Mouse (Mus musculus) ZHBTc4 (cell line): Measurements from ENCODE around the gene Unk.
A peak's percentile ranks its signal among the peaks of the same experiment; 100 is the strongest.

Experiments
- DNase-seq: peaks from one replicate; pipeline ENCODE4 v3.0.0-alpha.2; 2011; ENCODE audit warnings: low read depth, low spot score

Unk gene

DNA sequence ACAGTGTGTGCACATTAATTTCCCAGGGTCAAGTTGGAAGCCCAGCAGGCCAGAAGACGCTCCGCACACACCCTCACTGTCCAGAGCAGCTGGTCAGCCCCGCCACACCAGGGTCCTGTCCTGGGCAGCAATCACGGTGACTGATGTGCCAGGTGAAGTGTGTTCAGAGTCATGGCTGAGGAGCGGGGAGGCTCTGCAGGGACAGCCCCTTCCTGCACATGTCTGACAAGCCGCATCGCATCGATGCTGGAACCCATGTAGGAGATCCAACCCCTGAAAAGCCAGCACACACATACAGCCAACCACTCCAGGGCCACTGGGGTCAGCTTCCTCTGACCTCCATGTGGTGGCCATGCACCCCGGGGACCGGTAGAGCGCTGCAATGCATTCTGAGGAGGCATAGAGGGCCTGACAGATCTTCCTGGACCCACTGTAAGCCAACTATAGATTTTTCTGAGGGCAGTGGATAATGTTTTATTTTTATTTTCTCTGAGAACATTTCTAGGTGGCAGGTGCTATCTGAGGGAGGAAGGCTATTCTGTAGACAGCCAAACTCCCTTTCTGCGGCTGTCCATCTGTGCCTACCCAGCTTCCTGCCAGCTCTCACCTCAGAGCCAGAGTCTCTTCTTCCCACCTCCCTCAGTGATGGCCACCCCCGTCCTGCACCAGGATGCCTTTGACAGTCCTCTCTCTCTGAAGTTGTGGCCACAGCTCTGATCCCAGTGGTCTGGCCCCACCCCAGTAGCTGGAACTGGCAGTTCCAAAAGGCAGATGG is 31.7 kb downstream of the Unk start:
- no peak for DNase-seq

GRCm38 (mm10) chr11:116062521-116062920 is 32.4 kb downstream of the Unk start:
- no peak for DNase-seq

DNA sequence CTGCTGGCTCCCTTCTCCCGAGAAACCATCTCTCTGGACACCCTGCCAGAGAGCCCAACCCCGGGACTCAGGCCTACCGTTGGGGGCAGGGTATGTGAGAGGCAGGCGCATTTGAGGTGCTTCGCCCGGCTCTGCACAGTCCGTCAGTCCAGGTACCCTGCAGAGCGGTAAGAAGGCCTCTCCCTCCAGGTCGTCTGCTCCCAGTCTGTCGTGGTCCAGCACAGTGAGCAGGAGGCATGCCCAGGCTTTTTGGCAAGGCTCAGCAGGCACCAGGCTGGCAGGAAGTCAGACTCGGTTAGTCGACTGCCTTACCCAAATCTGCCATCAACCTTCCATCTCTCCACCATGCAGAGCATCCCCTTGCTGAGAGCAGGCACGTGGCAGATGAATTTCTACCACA is 33.4 kb downstream of the Unk start:
- no peak for DNase-seq

- DNase-seq, result no peak
Observed at GRCm38 (mm10) chr11:116064187-116064867, 34.2 kb downstream of the Unk start.

- DNase-seq, result no peak
Observed at GRCm38 (mm10) chr11:116065345-116065744, 35.2 kb downstream of the Unk start.

GRCm38 (mm10) chr11:116071510-116071909 is 41.4 kb downstream of the Unk start:
- peak; percentile 87 for DNase-seq

- no peak for DNase-seq
Observed at GRCm38 (mm10) chr11:116072608-116073007, 42.5 kb downstream of the Unk start.

GRCm38 (mm10) chr11:116074436-116074991 is 44.4 kb downstream of the Unk start:
- DNase-seq, result no peak

GRCm38 (mm10) chr11:116075539-116076265 is 45.6 kb downstream of the Unk start:
- DNase-seq, result no peak

DNA sequence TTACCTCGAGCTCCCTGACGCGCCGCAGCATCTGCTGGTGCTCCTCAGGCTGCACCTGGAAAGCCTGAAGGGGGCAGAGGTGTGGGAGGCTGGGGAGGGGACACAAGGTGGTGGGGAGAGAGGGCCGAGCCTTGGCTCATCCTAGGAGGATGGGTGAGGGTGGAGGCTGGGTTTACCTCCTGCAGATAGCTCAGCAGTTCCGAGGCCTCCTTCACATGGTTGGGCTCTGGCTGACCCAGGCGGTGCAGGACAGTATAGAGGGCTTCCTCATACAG is 46.1 kb downstream of the Unk start:
- DNase-seq, result no peak

DNA sequence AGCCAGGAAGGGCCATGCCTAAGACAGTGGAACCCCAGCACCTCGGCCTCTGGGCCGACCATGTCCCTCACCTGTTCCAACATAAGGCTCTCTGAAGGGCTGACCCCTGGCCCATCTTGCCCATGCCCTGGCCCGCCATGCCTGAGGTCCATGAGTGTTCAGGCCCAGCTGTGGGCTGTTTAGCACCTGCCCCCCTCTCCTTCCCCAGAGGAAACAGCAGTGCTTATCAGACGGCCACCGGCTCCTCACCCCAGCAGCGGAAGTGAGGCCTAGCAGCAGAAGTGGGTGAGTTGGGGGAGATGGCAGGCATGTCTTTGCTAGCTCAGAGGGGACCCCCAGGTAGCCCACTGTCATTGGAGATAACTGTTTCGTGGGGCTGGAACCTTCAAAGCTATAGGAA is 46.7 kb downstream of the Unk start:
- no peak for DNase-seq

- DNase-seq, result peak; percentile 73
Observed at GRCm38 (mm10) chr11:116077446-116078204, 47.5 kb downstream of the Unk start, which contains the start of gene Unc13d. Gene Unc13d, minus strand, starts transcription at chr11:116077961.

GRCm38 (mm10) chr11:116078221-116078620 is 48.1 kb downstream of the Unk start:
- DNase-seq, result peak; percentile 76

DNA sequence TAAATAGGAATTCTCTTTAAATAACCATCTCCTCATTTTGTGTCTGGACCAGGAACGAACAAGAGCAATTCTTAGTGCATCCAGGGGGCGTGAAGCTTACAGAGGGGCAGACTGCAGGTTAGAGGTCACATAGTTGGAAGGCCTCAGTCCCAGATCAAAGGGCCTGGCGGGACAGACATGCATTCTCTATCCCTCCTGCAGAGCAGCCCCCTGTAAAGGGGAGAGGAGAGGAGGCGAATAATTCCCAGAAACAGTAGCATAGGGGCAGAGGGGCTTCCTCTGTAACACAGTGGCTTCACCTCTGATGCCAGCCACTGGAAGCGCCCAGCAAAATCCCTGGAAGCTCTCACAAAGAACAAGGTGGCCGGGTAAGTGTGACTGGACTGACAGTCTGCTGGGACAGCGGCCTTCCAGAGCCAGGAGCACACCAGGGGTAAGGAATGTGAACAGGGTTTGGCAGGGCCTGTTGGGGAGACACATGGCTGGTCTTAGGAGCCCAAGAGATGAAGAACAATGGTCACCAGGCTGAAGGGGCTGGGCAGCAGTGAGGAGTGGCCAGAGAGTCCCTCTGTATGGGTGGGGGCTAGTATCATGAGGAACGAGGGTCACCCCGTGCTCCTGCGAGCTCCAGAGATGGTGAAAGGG is 48.7 kb downstream of the Unk start:
- DNase-seq, result peak; percentile 61

- no peak for DNase-seq
Observed at GRCm38 (mm10) chr11:116079511-116079910, 49.4 kb downstream of the Unk start.

GRCm38 (mm10) chr11:116081081-116081480 is 51.0 kb downstream of the Unk start:
- no peak for DNase-seq

- DNase-seq, result no peak
Observed at GRCm38 (mm10) chr11:116083096-116083672, 53.1 kb downstream of the Unk start.

GRCm38 (mm10) chr11:116084166-116084565 is 54.0 kb downstream of the Unk start:
- DNase-seq, result no peak

DNA sequence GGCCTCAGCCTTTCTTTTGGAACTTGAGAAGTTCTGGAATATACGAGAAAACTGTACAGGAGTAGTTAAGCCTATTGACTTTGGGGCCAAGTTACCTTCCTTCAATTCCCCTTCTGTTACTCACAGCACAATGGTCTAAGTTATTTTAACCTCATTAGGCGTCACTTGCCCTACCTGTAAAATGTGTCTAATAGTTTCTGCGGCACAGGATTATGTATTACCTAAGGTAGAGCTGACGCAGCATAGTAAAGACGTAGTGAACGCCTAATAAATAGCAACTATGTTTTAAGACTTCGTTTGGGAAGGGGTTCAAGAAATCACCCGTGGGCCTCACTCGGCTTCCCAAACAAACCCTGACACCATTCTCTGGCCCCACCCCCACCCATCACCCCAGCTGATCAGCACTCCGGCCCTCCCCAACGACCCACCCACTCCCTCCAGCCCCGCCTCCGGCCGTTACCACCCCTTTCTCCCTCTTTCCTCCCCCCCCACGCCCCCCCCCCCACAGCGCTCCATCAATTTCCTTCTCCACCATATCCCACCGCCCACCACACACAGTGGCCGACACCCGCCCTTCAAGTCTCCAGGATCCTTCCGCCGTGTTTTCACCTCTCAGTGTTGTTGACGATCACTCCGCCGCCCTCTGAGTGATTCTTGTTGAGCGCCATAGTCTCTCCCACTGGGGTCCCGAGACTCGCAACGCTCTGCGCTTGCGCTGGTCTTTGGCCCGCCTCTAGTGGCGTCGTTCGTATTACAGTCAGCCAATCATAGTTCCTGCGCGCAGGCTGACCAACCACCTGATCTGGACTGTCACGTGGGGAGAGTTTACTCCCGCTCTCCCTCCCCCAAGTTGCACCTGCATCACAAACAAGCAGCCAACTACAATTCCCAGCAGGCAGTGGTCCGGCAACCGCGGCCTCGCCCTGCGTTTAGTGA is 56.4 kb downstream of the Unk start, which contains the start of gene Wbp2:
Gene Wbp2, minus strand, starts transcription at position 738 of the 936 bp plus-strand sequence.
- DNase-seq, result peak; percentile 100
